Mouse (Mus musculus) myocyte (in vitro differentiated cells): ENCODE measurements around the gene Apoa5.

Experiments
- CEBPB ChIP-seq: IDR thresholded peaks from 2 replicates; pipeline ENCODE4 v1.6.1; 2011; ENCODE audit warnings: mild to moderate bottlenecking, moderate library complexity; ENCODE audit not compliant: poor library complexity, insufficient read depth, severe bottlenecking
- POLR2A ChIP-seq: IDR thresholded peaks from one replicate; pipeline ENCODE4 v1.6.1; 2011; ENCODE audit warnings: low read depth, mild to moderate bottlenecking, control low read depth, moderate library complexity; ENCODE audit not compliant: insufficient read length
- POLR2AphosphoS2 ChIP-seq: IDR thresholded peaks from one replicate; pipeline ENCODE4 v1.6.1; 2011; ENCODE audit warnings: low read depth, control low read depth; ENCODE audit not compliant: insufficient read length
- SRF ChIP-seq: IDR thresholded peaks from one replicate; pipeline ENCODE4 v1.6.1; 2011; ENCODE audit warnings: low read depth; ENCODE audit not compliant: control insufficient read depth, insufficient read length

GRCm38 (mm10) chr9:46256177-46256576, 12.3 kb upstream of the Apoa5 start:
- TF ChIP-seq POLR2A (no peak), POLR2AphosphoS2 (no peak), CEBPB (no peak), SRF (no peak)
